Mouse (Mus musculus) heart, embryonic 10.5 days (tissue): ENCODE results near the gene Dtnbp1. TPM values are rescaled to one million over a fixed set of nuclear protein-coding genes. Genes with fewer than 3 reads are reported as not detected.

ENCODE experiments used
- DNase-seq: peaks from one replicate; pipeline ENCODE4 v3.0.0-alpha.2; 2017; ENCODE audit warnings: low spot score
- H3K27ac ChIP-seq: fragments of 300-500 bp; sonication (generic); 2 replicates; pipeline ENCODE4 v1.5.1; 2016; ENCODE audit warnings: mild to moderate bottlenecking
- H3K27me3 ChIP-seq: fragments of 300-500 bp; sonication (generic); 2 replicates; pipeline ENCODE4 v1.6.1; 2016; ENCODE audit warnings: mild to moderate bottlenecking; ENCODE audit not compliant: poor library complexity, insufficient read depth, severe bottlenecking
- H3K36me3 ChIP-seq: fragments of 300-500 bp; sonication (generic); 2 replicates; pipeline ENCODE4 v1.6.1; 2016; ENCODE audit warnings: mild to moderate bottlenecking, moderate library complexity
- H3K4me1 ChIP-seq: fragments of 300-500 bp; sonication (generic); 2 replicates; pipeline ENCODE4 v1.6.1; 2016; ENCODE audit warnings: mild to moderate bottlenecking
- H3K4me3 ChIP-seq: fragments of 300-500 bp; sonication (generic); 2 replicates; pipeline ENCODE4 v1.5.1; 2016; ENCODE audit warnings: mild to moderate bottlenecking, moderate library complexity
- H3K9me3 ChIP-seq: fragments of 300-500 bp; sonication (generic); 2 replicates; pipeline ENCODE4 v1.6.1; 2016; ENCODE audit warnings: mild to moderate bottlenecking, moderate library complexity
- whole genome bisulfite sequencing: fragments of 180-500 bp; shearing (Covaris S2); methylation state at CpG from one replicate; pipeline ENCODE4 v1.1.7; 2016; 5-methylcytosine and 5-hydroxymethylcytosine counted together
- polyA plus RNA-seq: library from polyadenylated mRNA; unstranded; fragments of >200 nt; fragmentation: Nextera tagmentation; extraction: Ambion mirVana; gene quantifications from 2 replicates; pipeline ENCODE4 v1.2.1, GENCODE M21; 2016

The Dtnbp1 gene
- polyA plus RNA-seq, 1 experiment from 2014 or later, result 80.9 TPM

GRCm38 (mm10) chr13:45026291-45026690 lies 24.3 kb upstream of the Dtnbp1 start:
- H3K4me3 ChIP-seq, result no peak overlapping the region
- no peak overlapping the region for H3K27ac ChIP-seq
- no peak for DNase-seq
- peaks cover 5% of the 10 kb centered on the region; the same call in 1 of the 2 replicates for H3K4me1 ChIP-seq
- H3K27me3 ChIP-seq, result no peaks in the 10 kb centered on the region
- no peaks in the 10 kb centered on the region for H3K9me3 ChIP-seq
- 83% methylated on average over 3 of the region's 3 CpGs for WGBS
- H3K36me3 ChIP-seq, result no peaks in the 10 kb centered on the region

- DNase-seq, result no peak
- no peak overlapping the region for H3K27ac ChIP-seq
- no peaks in the 10 kb centered on the region for H3K4me1 ChIP-seq
- H3K36me3 ChIP-seq, result no peaks in the 10 kb centered on the region
- no peak overlapping the region for H3K4me3 ChIP-seq
- no peaks in the 10 kb centered on the region for H3K27me3 ChIP-seq
- no peaks in the 10 kb centered on the region for H3K9me3 ChIP-seq
- WGBS, result 78% methylated on average over 10 of the region's 10 CpGs
These were observed 22.9 kb upstream of the Dtnbp1 start for GRCm38 (mm10) chr13:45024821-45025220.

DNA sequence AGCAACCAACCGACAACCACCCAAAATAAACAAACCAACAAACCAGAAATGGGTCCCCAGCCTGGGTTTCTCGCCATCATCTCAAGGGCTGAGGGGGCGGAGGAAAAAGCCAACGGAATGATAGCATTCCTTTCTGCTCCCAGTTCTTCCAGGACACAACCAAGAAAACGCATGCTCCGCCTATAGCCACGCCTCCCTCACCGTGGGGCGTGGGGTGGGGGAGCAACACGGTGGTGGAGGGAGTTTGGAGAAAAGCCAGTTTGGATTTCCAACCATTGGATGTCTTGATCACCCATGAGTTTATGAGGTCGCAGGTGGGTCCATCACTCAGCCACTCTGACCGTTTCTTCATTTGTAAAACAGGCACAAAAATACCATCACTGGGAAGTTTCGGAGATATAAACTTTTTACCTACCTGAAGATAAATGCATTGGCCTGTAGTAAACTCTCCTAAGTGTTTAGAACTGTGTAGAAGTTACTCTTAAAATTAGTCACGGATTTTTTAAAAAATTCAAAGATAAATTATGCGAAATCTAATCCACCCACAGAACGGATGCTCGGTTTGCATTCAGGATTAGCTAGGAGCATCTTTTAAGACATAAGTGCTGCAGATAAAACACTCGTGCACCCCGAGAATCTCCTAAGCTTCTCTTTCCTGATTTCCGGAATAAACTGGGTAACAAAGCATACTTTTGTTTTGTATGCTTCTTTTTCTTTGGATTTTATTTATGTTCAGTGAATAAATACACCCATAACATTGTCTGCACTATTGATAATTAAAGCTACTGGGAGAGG lies 21.6 kb upstream of the Dtnbp1 start:
- WGBS, result 70% methylated on average over 20 of the region's 20 CpGs
- no peaks in the 10 kb centered on the region for H3K27me3 ChIP-seq
- no peak overlapping the region for H3K4me3 ChIP-seq
- no peaks in the 10 kb centered on the region for H3K9me3 ChIP-seq
- no peaks in the 10 kb centered on the region for H3K36me3 ChIP-seq
- H3K27ac ChIP-seq, result no peak overlapping the region
- no peaks in the 10 kb centered on the region for H3K4me1 ChIP-seq
- DNase-seq, result no peak

DNA sequence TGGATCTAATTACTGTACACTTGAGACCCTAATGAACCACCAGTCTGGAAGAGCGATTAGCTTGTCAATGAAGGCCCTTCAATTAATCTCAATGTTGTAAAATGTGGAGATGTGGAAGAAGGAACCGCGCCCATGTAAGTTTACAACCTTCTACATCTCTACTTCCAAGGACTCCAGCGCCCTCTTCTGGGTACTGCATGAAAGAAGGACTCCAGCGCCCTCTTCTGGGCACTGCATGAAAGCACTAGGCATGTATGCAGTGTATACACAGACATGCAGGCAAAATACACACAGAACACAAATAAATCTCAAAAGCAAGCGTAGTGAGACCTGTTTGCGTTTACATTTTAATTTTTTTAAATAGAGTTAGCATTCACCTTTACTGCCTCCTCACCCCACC lies 6.2 kb upstream of the Dtnbp1 start:
- Histone ChIP-seq H3K27ac (no peak overlapping the region), H3K27me3 (no peaks in the 10 kb centered on the region), H3K4me1 (peaks cover 5% of the 10 kb centered on the region; the same call in 1 of the 2 replicates), H3K4me3 (no peak overlapping the region), H3K36me3 (no peaks in the 10 kb centered on the region), H3K9me3 (no peaks in the 10 kb centered on the region)
- no peak for DNase-seq
- WGBS, result 78% methylated on average over 7 of the region's 7 CpGs

GRCm38 (mm10) chr13:45007726-45008125 lies 5.8 kb upstream of the Dtnbp1 start:
- H3K4me3 ChIP-seq, result no peak overlapping the region
- no peak overlapping the region for H3K27ac ChIP-seq
- H3K9me3 ChIP-seq, result no peaks in the 10 kb centered on the region
- H3K27me3 ChIP-seq, result no peaks in the 10 kb centered on the region
- DNase-seq, result no peak
- WGBS, result 88% methylated on average over 6 of the region's 6 CpGs
- no peaks in the 10 kb centered on the region for H3K36me3 ChIP-seq
- H3K4me1 ChIP-seq, result peaks cover 5% of the 10 kb centered on the region

GRCm38 (mm10) chr13:45006483-45006882 lies 4.5 kb upstream of the Dtnbp1 start:
- H3K27ac ChIP-seq, result no peak overlapping the region
- H3K36me3 ChIP-seq, result no peaks in the 10 kb centered on the region
- H3K4me1 ChIP-seq, result peaks cover 10% of the 10 kb centered on the region
- DNase-seq, result no peak
- no peaks in the 10 kb centered on the region for H3K27me3 ChIP-seq
- WGBS, result 75% methylated on average over 5 of the region's 5 CpGs
- H3K9me3 ChIP-seq, result no peaks in the 10 kb centered on the region
- no peak overlapping the region for H3K4me3 ChIP-seq

- no peak overlapping the region for H3K27ac ChIP-seq
- no peaks in the 10 kb centered on the region for H3K27me3 ChIP-seq
- DNase-seq, result no peak
- H3K4me3 ChIP-seq, result no peak overlapping the region
- H3K9me3 ChIP-seq, result no peaks in the 10 kb centered on the region
- H3K4me1 ChIP-seq, result peaks cover 12% of the 10 kb centered on the region
- H3K36me3 ChIP-seq, result no peaks in the 10 kb centered on the region
- WGBS, result 64% methylated on average over 7 of the region's 7 CpGs
These were observed 3.9 kb upstream of the Dtnbp1 start for GRCm38 (mm10) chr13:45005861-45006260.

- no peaks in the 10 kb centered on the region for H3K27me3 ChIP-seq
- no peak for DNase-seq
- no peak overlapping the region for H3K4me3 ChIP-seq
- no peak overlapping the region for H3K27ac ChIP-seq
- 90% methylated on average over 5 of the region's 5 CpGs for WGBS
- peaks cover 17% of the 10 kb centered on the region for H3K4me1 ChIP-seq
- H3K9me3 ChIP-seq, result no peaks in the 10 kb centered on the region
- H3K36me3 ChIP-seq, result no peaks in the 10 kb centered on the region
These were observed 3.1 kb upstream of the Dtnbp1 start for GRCm38 (mm10) chr13:45004987-45005592.

DNA sequence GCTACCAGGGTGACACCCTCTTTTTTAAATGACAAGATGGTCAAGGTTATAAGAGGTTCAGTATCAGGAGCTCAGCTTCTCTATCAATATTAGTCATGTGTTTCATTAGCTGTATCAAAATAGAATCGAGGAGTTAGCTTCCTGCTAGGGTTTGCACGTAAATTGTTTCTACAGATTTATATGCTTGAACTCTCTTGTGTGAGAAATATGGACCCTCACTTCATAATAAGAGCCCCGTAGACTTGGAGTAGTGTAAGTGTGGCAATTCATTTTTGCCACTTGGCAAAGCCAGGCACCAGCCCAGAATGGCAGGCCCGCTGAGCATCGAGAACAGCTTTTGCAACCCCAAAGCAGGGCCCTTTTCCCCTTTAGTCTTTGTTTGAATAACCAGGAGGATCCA lies 1.1 kb upstream of the Dtnbp1 start:
- 81% methylated on average over 5 of the region's 5 CpGs for WGBS
- Histone ChIP-seq H3K4me3 (no peak overlapping the region), H3K9me3 (no peaks in the 10 kb centered on the region), H3K27ac (no peak overlapping the region), H3K4me1 (peaks cover 33% of the 10 kb centered on the region), H3K36me3 (no peaks in the 10 kb centered on the region), H3K27me3 (no peaks in the 10 kb centered on the region)
- no peak for DNase-seq

DNA sequence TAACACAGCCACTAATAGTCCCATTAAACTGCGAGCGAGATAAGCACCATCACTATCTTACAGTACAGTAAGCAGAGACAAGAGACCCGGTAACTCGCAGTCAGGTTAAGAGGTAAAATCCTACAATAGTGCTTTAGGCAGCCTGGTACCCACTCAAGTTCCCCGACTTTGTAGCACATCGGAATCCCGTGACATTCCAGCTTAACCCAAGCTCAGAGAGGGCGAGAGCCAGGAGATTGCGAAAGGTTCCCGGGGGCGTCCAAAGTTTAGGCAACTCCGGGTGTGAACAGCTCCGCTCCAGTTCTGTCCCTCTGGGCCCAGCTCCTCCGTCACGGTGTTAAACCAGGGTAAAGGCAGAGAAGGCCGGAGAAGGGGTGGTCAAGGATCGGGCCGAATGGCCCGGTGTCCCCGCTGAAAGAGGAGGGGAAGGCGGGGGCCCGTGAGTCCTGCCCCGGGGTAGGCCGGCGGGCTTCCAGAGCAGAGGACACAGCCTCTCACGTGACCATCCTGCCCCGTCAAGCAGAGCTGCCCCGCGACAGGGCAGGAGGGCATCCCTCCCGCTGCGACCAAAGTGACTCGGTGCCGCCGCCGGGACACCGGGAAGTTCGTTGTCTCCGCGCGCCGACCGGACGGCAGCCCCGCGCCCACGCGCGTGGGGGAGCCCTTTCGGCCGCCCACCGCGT lies 578 bp downstream of the Dtnbp1 start:
- peak; percentile 85 for DNase-seq
- peak overlapping the region; percentile 94 for H3K27ac ChIP-seq
- H3K4me3 ChIP-seq, result peak overlapping the region; percentile 95
- WGBS, result under 1% methylated on average over 51 of the region's 52 CpGs
- no peaks in the 10 kb centered on the region for H3K9me3 ChIP-seq
- H3K4me1 ChIP-seq, result peaks cover 28% of the 10 kb centered on the region
- H3K27me3 ChIP-seq, result no peaks in the 10 kb centered on the region
- H3K36me3 ChIP-seq, result no peaks in the 10 kb centered on the region

- H3K27ac ChIP-seq, result peak overlapping the region; percentile 94; the same call in 1 of the 2 replicates
- WGBS, result 28% methylated on average over 7 of the region's 7 CpGs
These were observed 1.1 kb downstream of the Dtnbp1 start for GRCm38 (mm10) chr13:45000836-45001227.

GRCm38 (mm10) chr13:44999211-44999610 lies 2.7 kb downstream of the Dtnbp1 start:
- Histone ChIP-seq H3K27me3 (no peaks in the 10 kb centered on the region), H3K9me3 (no peaks in the 10 kb centered on the region), H3K4me3 (no peak overlapping the region), H3K27ac (no peak overlapping the region), H3K4me1 (peaks cover 28% of the 10 kb centered on the region), H3K36me3 (no peaks in the 10 kb centered on the region)
- no peak for DNase-seq
- WGBS, result 88% methylated on average over 12 of the region's 12 CpGs

More at GRCm38 (mm10) chr13:45000836-45001227, 1.1 kb downstream of the Dtnbp1 start:
- Histone ChIP-seq H3K27me3 (no peaks in the 10 kb centered on the region), H3K4me1 (peaks cover 28% of the 10 kb centered on the region), H3K9me3 (no peaks in the 10 kb centered on the region), H3K4me3 (peak overlapping the region; percentile 95), H3K36me3 (no peaks in the 10 kb centered on the region)
- DNase-seq, result no peak

- Histone ChIP-seq H3K4me3 (no peak overlapping the region), H3K4me1 (peaks cover 23% of the 10 kb centered on the region; the same call in 1 of the 2 replicates), H3K27me3 (no peaks in the 10 kb centered on the region), H3K27ac (no peak overlapping the region), H3K9me3 (no peaks in the 10 kb centered on the region), H3K36me3 (peaks cover 16% of the 10 kb centered on the region)
- no peak for DNase-seq
- WGBS, result 86% methylated on average over 5 of the region's 5 CpGs
These were observed 5.6 kb downstream of the Dtnbp1 start for GRCm38 (mm10) chr13:44996339-44996738.
